Mouse (Mus musculus): ENCODE data around the gene Plek. TPM values are rescaled to one million over a fixed set of nuclear protein-coding genes. Genes with fewer than 3 reads are reported as not detected.
A peak's percentile ranks its signal among the peaks of the same experiment; 100 is the strongest.
"Not testable (repeated sequence)": the region's sequence is repeated elsewhere in the genome, so short reads cannot be mapped to it uniquely, and the experiment has no call there.

The Plek gene
- polyA plus RNA-seq, 1 experiment from 2014 or later = 0.98 TPM

DNA sequence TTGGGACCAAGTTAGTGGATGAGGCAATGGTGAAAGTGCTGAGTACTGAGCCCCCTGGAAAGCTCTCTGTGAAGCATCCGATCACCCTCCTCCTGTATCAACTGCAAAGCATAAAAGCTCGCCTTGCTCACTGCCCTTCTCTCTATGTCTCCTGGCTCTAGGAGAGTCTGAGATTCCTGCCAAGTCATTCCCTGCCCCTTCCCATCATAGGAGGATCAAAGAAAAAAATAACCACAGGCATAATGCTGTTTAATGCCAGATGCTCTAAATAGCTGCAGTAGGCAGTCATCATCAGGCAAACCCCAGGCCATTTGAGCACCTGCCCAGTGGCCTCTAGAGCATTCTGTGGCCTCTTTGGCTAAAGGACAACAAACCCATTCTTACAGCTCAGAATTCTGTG, 23.5 kb upstream of the Plek start:
- Histone ChIP-seq H3K9me3 (ENCODE audit: control insufficient read depth, low read length) (no peaks in the 10 kb centered on the region), H3K27ac (replicated peaks) (no peak overlapping the region), H3K4me1 (replicated peaks; ENCODE audit: control insufficient read depth, insufficient read depth) (no peaks in the 10 kb centered on the region), H3K4me2 (replicated peaks; ENCODE audit: low read depth) (no peak overlapping the region), H3K27me3 (ENCODE audit: control insufficient read depth, insufficient read depth, low read length) (no peaks in the 10 kb centered on the region), H3K4me3 (ENCODE audit: low read depth, low read length) (no peak overlapping the region), H3K36me3 (ENCODE audit: control insufficient read depth, insufficient read depth, low read length) (no peaks in the 10 kb centered on the region), H3K9ac (ENCODE audit: low read length) (no peak overlapping the region)
- 94% methylated on average over 2 of the region's 2 CpGs for WGBS
- ATAC-seq (ENCODE audit: low FRiP score, low TSS enrichment) = no peak
- TF ChIP-seq CTCF (IDR thresholded peaks at IDR 0.05; ENCODE audit: low read depth) = no peak
- DNase-seq (ENCODE audit: low spot score) = no peak

- not testable (repeated sequence) for H3K4me3 ChIP-seq (ENCODE audit: low read depth, low read length); H3K4me2 ChIP-seq (replicated peaks; ENCODE audit: low read depth); ATAC-seq (ENCODE audit: low FRiP score, low TSS enrichment); H3K9ac ChIP-seq (ENCODE audit: low read length); H3K9me3 ChIP-seq (ENCODE audit: control insufficient read depth, low read length); H3K27ac ChIP-seq (replicated peaks); H3K4me1 ChIP-seq (replicated peaks; ENCODE audit: control insufficient read depth, insufficient read depth); H3K27me3 ChIP-seq (ENCODE audit: control insufficient read depth, insufficient read depth, low read length); DNase-seq (ENCODE audit: low spot score); H3K36me3 ChIP-seq (ENCODE audit: control insufficient read depth, insufficient read depth, low read length)
- 95% methylated on average over 2 of the region's 2 CpGs for WGBS
Observed at GRCm38 (mm10) chr11:17069360-17069759, 17.2 kb upstream of the Plek start.

- peak overlapping the region; percentile 71 for H3K9ac ChIP-seq (ENCODE audit: low read length)
- TF ChIP-seq EP300 (optimal IDR thresholded peaks at IDR 0.05) = no peak
- no peak for TF ChIP-seq CTCF (IDR thresholded peaks at IDR 0.05; ENCODE audit: low read depth)
- H3K4me1 ChIP-seq (replicated peaks; ENCODE audit: control insufficient read depth, insufficient read depth) = no peaks in the 10 kb centered on the region
- peak overlapping the region; percentile 81 for H3K27ac ChIP-seq (replicated peaks)
- peak overlapping the region; percentile 63 for H3K4me2 ChIP-seq (replicated peaks; ENCODE audit: low read depth)
- no peaks in the 10 kb centered on the region for H3K36me3 ChIP-seq (ENCODE audit: control insufficient read depth, insufficient read depth, low read length)
- no peaks in the 10 kb centered on the region for H3K27me3 ChIP-seq (ENCODE audit: control insufficient read depth, insufficient read depth, low read length)
- 19% methylated on average over 6 of the region's 6 CpGs for WGBS
- ATAC-seq (ENCODE audit: low FRiP score, low TSS enrichment) (no peak), DNase-seq (ENCODE audit: low spot score) (no peak)
- H3K9me3 ChIP-seq (ENCODE audit: control insufficient read depth, low read length) = no peaks in the 10 kb centered on the region
- H3K4me3 ChIP-seq (ENCODE audit: low read depth, low read length) = peak overlapping the region; percentile 57
Observed at GRCm38 (mm10) chr11:17052476-17053049, 382 bp upstream of the Plek start.

DNA sequence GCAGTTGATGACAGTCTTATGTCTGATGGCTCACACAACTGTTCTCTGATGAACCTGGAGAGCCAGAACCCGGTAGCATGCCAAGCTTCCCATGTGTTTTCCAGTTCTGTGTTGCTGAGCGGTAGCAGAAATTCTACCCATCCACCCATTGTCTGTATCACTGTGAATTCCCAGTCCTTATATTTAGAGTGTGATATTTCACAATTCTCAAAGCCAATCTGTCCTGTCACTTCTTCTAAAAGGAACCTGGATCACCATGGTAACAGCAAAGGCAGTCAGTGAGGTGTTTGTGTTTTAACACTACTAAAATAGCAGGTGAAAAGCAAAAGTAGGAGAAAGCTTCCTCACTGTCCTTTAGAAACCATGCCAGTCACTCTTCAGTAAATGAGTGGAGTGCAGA, 6.4 kb downstream of the Plek start:
- H3K36me3 ChIP-seq (ENCODE audit: control insufficient read depth, insufficient read depth, low read length) = no peaks in the 10 kb centered on the region
- no peak overlapping the region for H3K9ac ChIP-seq (ENCODE audit: low read length)
- WGBS = 85% methylated on average over 2 of the region's 2 CpGs
- TF ChIP-seq EP300 (optimal IDR thresholded peaks at IDR 0.05) (no peak), CTCF (IDR thresholded peaks at IDR 0.05; ENCODE audit: low read depth) (no peak)
- H3K9me3 ChIP-seq (ENCODE audit: control insufficient read depth, low read length) = no peaks in the 10 kb centered on the region
- H3K27ac ChIP-seq (replicated peaks) = no peak overlapping the region
- DNase-seq (ENCODE audit: low spot score) (no peak), ATAC-seq (ENCODE audit: low FRiP score, low TSS enrichment) (no peak)
- H3K4me2 ChIP-seq (replicated peaks; ENCODE audit: low read depth) = no peak overlapping the region
- H3K27me3 ChIP-seq (ENCODE audit: control insufficient read depth, insufficient read depth, low read length) = no peaks in the 10 kb centered on the region
- H3K4me3 ChIP-seq (ENCODE audit: low read depth, low read length) = no peak overlapping the region
- H3K4me1 ChIP-seq (replicated peaks; ENCODE audit: control insufficient read depth, insufficient read depth) = no peaks in the 10 kb centered on the region

GRCm38 (mm10) chr11:17023984-17024383, 28.2 kb downstream of the Plek start:
- ATAC-seq (ENCODE audit: low FRiP score, low TSS enrichment) = no peak
- no peak overlapping the region for H3K4me3 ChIP-seq (ENCODE audit: low read depth, low read length)
- H3K4me2 ChIP-seq (replicated peaks; ENCODE audit: low read depth) = no peak overlapping the region
- H3K27ac ChIP-seq (replicated peaks) = no peak overlapping the region
- no peak for DNase-seq (ENCODE audit: low spot score)
- no peaks in the 10 kb centered on the region for H3K36me3 ChIP-seq (ENCODE audit: control insufficient read depth, insufficient read depth, low read length)
- H3K4me1 ChIP-seq (replicated peaks; ENCODE audit: control insufficient read depth, insufficient read depth) = no peaks in the 10 kb centered on the region
- H3K9ac ChIP-seq (ENCODE audit: low read length) = no peak overlapping the region
- 85% methylated on average over 3 of the region's 3 CpGs for WGBS
- no peaks in the 10 kb centered on the region for H3K27me3 ChIP-seq (ENCODE audit: control insufficient read depth, insufficient read depth, low read length)
- TF ChIP-seq CTCF (IDR thresholded peaks at IDR 0.05; ENCODE audit: low read depth) (no peak), EP300 (optimal IDR thresholded peaks at IDR 0.05) (no peak)
- H3K9me3 ChIP-seq (ENCODE audit: control insufficient read depth, low read length) = no peaks in the 10 kb centered on the region

DNA sequence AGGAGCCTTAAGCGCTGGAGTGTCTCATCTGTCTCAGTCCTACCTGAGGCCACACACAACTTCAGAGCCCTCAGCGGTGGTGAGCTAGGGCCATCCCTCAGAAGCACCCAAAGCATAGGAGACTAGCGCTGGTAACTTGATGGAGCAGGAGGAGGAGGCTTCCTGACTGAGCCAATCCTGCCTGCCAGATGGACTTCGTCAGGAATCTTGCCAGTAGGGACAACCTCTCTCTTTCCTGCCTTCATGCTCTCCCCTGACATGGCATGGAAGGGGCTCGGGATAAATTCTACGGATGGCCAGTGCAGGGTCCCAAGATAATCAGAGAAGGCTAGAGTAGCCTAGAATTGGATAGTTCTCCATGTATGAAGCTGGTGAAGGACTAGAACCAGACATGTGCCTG, 29.0 kb downstream of the Plek start:
- WGBS = 57% methylated on average over 6 of the region's 6 CpGs
- H3K27ac ChIP-seq (replicated peaks) = no peak overlapping the region
- H3K36me3 ChIP-seq (ENCODE audit: control insufficient read depth, insufficient read depth, low read length) = no peaks in the 10 kb centered on the region
- DNase-seq (ENCODE audit: low spot score) (no peak), ATAC-seq (ENCODE audit: low FRiP score, low TSS enrichment) (no peak)
- no peaks in the 10 kb centered on the region for H3K9me3 ChIP-seq (ENCODE audit: control insufficient read depth, low read length)
- TF ChIP-seq CTCF (IDR thresholded peaks at IDR 0.05; ENCODE audit: low read depth) = no peak
- no peak for TF ChIP-seq EP300 (optimal IDR thresholded peaks at IDR 0.05)
- no peak overlapping the region for H3K4me3 ChIP-seq (ENCODE audit: low read depth, low read length)
- no peaks in the 10 kb centered on the region for H3K4me1 ChIP-seq (replicated peaks; ENCODE audit: control insufficient read depth, insufficient read depth)
- H3K9ac ChIP-seq (ENCODE audit: low read length) = no peak overlapping the region
- no peaks in the 10 kb centered on the region for H3K27me3 ChIP-seq (ENCODE audit: control insufficient read depth, insufficient read depth, low read length)
- H3K4me2 ChIP-seq (replicated peaks; ENCODE audit: low read depth) = no peak overlapping the region

Data from stomach, postnatal 0 days (tissue).